Mouse (Mus musculus): ENCODE measurements around the gene Slc22a17.

Gene Slc22a17

GRCm38 (mm10) chr14:54938431-54939219, 25.7 kb upstream of the Slc22a17 start:
- no peak for DNase-seq

GRCm38 (mm10) chr14:54937361-54938182, 24.6 kb upstream of the Slc22a17 start:
- DNase-seq: no peak

GRCm38 (mm10) chr14:54936831-54937160, 23.9 kb upstream of the Slc22a17 start:
- DNase-seq: no peak

- DNase-seq: no peak
Measured at GRCm38 (mm10) chr14:54935904-54936830, 23.2 kb upstream of the Slc22a17 start, which contains the start of gene Cmtm5. TSS of gene Cmtm5 (plus strand) at chr14:54936261.

GRCm38 (mm10) chr14:54932645-54933150, 19.8 kb upstream of the Slc22a17 start, which contains the start of gene Il25:
TSS of gene Il25 (plus strand) at chr14:54932695.
- no peak for DNase-seq

GRCm38 (mm10) chr14:54930431-54930830, 17.5 kb upstream of the Slc22a17 start:
- DNase-seq: no peak

- no peak for DNase-seq
Measured at GRCm38 (mm10) chr14:54929801-54930200, 16.9 kb upstream of the Slc22a17 start.

- no peak for DNase-seq
Measured at GRCm38 (mm10) chr14:54927296-54927695, 14.4 kb upstream of the Slc22a17 start.

- peak; percentile 40 for DNase-seq
Measured at GRCm38 (mm10) chr14:54926401-54927158, 13.6 kb upstream of the Slc22a17 start.

GRCm38 (mm10) chr14:54925349-54926342, 12.7 kb upstream of the Slc22a17 start, which contains the start of gene Efs:
TSS of gene Efs (minus strand) at chr14:54926126.
- DNase-seq: peak; percentile 50

- DNase-seq: peak; percentile 35
Measured at GRCm38 (mm10) chr14:54924641-54925348, 11.9 kb upstream of the Slc22a17 start.

- no peak for DNase-seq
Measured at GRCm38 (mm10) chr14:54920076-54920685, 7.2 kb upstream of the Slc22a17 start.

GRCm38 (mm10) chr14:54913343-54913742, 411 bp upstream of the Slc22a17 start:
- DNase-seq: no peak

- no peak for DNase-seq
Measured at GRCm38 (mm10) chr14:54912109-54912850, 652 bp downstream of the Slc22a17 start.

- DNase-seq: no peak
Measured at GRCm38 (mm10) chr14:54908682-54909081, 4.2 kb downstream of the Slc22a17 start.

- no peak for DNase-seq
Measured at GRCm38 (mm10) chr14:54903641-54904040, 9.3 kb downstream of the Slc22a17 start.

- DNase-seq: peak; percentile 81
Measured at GRCm38 (mm10) chr14:54900383-54900782, 12.5 kb downstream of the Slc22a17 start.

GRCm38 (mm10) chr14:54897445-54897844, 15.5 kb downstream of the Slc22a17 start:
- no peak for DNase-seq

All from lung, postnatal 14 days (tissue).